Mouse (Mus musculus) cortical plate, adult 2 months (tissue): ENCODE results near the gene Mad1l1. TPM values are rescaled to one million over a fixed set of nuclear protein-coding genes. Genes with fewer than 3 reads are reported as not detected.
A peak's percentile ranks its signal among the peaks of the same experiment; 100 is the strongest.

Source experiments
- H3K27ac ChIP-seq: fragments of 200-500 bp; 2 replicates; pipeline ENCODE4 v1.5.1; 2012; ENCODE audit warnings: low read length, control low read depth, inconsistent platforms; ENCODE audit not compliant: insufficient read depth
- H3K4me1 ChIP-seq: fragments of 200-500 bp; 2 replicates; pipeline ENCODE4 v1.6.1; 2011; ENCODE audit warnings: low read length; ENCODE audit not compliant: control insufficient read depth, insufficient read depth
- H3K4me3 ChIP-seq: fragments of 200-500 bp; 2 replicates; pipeline ENCODE4 v1.5.1; 2011; ENCODE audit warnings: mild to moderate bottlenecking, low read length, control low read depth; ENCODE audit not compliant: insufficient read depth
- CTCF ChIP-seq: fragments of 200-500 bp; IDR thresholded peaks from 2 replicates; pipeline ENCODE4 v1.5.1; 2011; ENCODE audit warnings: mild to moderate bottlenecking, control low read depth, low read length; ENCODE audit not compliant: insufficient read depth; ENCODE audit errors: extremely low read depth
- POLR2A ChIP-seq: fragments of 200-500 bp; IDR thresholded peaks from 2 replicates; pipeline ENCODE4 v1.6.1; 2011; ENCODE audit warnings: mild to moderate bottlenecking, low read length, control low read depth; ENCODE audit not compliant: insufficient read depth; ENCODE audit errors: extremely low read depth
- polyA plus RNA-seq: library from polyadenylated mRNA; depleted of rRNA; stranded (reverse); fragments of >200 nt; gene quantifications from 2 replicates; pipeline ENCODE4 v1.2.3, GENCODE M21; 2012

Gene Mad1l1
- polyA plus RNA-seq, 1 experiment: 17.1 TPM

DNA sequence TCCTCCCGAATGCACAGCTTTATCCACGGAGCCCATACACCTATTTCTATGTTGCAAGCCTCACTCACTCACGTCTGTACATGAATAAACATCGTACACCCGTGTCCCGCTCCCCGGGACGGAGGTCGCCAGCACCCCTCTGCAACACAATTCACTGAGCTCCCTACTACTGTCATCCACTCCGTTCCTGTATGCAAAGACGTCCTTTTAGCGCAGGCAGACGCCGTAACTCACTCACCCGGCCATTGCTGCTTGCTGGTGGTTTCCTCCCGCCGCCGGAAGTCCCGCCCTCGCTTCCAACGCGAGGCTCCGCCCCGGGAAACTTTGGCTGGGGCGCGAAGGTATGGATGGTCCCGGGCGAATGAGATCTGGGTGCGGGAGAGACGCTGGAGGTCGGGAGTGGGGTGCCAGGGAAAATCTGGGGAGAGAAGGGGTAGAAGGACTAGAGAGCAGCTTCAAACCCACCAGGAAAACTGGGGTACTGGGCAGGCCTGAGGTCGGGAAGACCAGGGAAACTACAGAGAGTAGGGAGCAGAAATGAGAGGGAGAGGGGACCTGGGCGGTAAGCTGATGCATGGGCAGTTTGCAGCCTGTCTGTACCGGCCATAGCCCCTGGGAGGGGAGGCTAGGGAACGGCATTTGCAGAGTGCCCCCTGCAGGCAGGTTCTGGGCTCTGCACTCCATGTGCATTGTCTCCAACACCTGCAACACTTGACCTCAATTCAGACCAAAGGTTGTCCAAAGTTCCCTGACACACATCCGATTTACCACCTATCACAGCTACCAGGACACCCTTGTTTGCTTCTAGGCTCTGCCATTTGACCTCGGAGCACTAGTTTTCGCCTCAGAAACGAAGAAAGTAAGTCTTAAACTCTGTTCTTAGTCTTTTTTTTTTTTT, 10.5 kb upstream of the Mad1l1 start, which contains the start of gene Mrm2:
Gene Mrm2 (minus strand): TSS at position 284 of the 898 bp plus-strand sequence.
- Histone ChIP-seq H3K4me1 (peaks cover 4% of the 10 kb centered on the region; the same call in 1 of the 2 replicates), H3K4me3 (peak within 1 kb of the TSS; percentile 85), H3K27ac (peak within 1 kb of the TSS; percentile 20; the same call in 1 of the 2 replicates)
- TF ChIP-seq CTCF (peak; percentile 67), POLR2A (peak; percentile 87)

DNA sequence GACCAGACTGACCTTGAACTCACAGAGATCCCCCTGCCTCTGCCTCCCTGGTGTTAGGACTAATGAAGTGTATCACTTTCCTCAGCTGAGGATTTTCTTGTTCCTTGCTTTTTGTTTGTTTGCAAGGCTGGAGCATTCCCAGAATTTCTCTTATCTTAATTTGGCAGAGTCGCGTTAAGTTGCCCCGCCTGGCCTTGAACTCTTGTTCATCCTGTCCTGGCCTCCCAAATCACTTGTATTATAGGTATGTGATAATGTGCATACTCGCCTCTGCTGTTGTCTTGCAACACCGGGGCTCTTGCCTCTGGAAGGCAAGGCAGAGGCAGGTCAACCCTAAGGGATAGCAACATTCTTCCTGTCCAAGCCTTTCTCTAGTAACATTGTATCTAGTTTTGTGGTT, 2.7 kb upstream of the Mad1l1 start:
- no peak for TF ChIP-seq POLR2A
- no peak for TF ChIP-seq CTCF

DNA sequence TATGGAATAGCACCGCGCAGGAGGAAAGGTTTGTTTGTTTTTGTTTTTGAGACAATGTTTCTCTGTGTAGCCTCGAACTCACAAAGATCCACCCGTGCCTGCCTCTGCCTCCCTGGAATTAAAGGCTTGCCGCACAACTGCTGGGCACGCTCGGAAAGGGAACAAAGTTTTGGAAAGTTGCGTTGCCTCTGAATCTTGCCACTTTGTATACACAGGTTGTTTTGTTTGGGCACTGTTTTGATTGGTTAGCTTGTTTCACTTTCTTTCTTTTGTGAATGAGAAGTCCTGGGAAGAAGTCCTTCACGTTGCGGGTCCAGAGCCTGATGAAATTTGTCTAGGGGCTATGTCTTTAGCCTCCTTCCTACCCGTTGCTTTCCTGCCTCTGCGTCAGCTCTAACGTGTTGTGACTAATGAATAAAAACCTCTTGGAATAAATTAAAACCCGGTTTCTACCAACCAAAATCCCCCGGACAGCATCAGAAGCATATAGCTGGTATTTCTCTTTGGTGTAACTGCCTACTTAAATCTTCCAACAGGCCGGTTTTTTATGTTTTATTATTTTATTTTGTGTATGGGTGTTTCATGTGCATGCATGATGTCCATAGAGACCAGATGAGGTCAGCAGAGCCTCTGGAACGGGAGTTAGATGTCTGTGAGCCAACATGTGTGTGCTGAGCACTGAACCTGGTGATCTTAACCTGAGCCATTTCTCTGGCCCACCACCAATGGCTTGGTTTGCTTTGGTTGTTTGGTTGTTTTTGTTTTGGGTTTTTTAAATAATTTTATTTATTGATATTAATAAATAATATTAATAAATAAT, 614 bp upstream of the Mad1l1 start:
- Histone ChIP-seq H3K4me3 (peak overlapping the region; percentile 80), H3K4me1 (peaks cover 1% of the 10 kb centered on the region; the same call in 1 of the 2 replicates), H3K27ac (no peak overlapping the region)
- TF ChIP-seq CTCF: no peak
- TF ChIP-seq POLR2A: no peak

More for the DNA sequence above, 2.7 kb upstream of the Mad1l1 start:
- Histone ChIP-seq H3K27ac (no peak overlapping the region), H3K4me1 (peaks cover 1% of the 10 kb centered on the region; the same call in 1 of the 2 replicates), H3K4me3 (no peak overlapping the region)

DNA sequence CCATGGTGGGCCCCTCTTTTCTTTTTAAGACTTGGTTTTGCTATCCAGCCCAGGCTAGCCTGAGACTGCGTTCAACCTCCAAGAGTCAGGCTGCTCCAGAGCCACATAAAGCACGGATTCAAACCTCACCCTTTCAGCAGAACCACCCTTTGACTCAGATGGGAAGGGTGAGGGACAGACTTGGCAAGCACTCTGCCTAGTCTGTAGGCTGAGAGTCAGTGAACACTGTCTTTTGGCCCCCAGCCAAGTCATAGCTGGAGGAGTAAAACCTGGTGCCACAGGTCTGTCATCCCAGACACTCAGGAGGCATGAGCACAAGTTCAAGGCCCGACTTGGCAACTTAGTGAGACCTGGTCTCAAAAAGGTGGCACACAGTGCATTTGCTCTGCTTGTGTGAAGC, 4.6 kb downstream of the Mad1l1 start:
- TF ChIP-seq CTCF (no peak), POLR2A (no peak)
- H3K4me3 ChIP-seq: no peak overlapping the region

DNA sequence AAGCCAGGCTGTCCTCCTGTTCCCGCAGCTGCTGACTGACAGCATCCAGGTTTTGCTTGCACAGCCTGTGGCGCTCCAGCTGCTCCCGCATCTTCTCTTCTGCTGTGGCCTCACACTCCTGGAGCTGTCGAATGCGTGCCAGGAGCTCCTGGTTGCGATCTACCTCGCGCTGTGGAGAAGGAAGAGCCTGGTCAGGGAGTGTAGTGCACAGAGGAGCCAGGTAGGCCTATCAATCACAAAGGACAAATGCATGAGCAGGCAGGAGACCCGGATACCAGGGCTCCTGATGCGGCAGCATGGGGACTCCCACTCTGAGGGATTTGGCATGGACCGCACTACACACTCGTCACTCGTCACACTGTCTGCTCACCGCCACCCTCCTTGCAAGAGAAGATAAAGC, 13.8 kb downstream of the Mad1l1 start:
- TF ChIP-seq POLR2A (no peak), CTCF (no peak)
- Histone ChIP-seq H3K4me1 (no peaks in the 10 kb centered on the region), H3K4me3 (no peak overlapping the region), H3K27ac (no peak overlapping the region)

More for the DNA sequence above, 4.6 kb downstream of the Mad1l1 start:
- no peaks in the 10 kb centered on the region for H3K4me1 ChIP-seq
- no peak overlapping the region for H3K27ac ChIP-seq

DNA sequence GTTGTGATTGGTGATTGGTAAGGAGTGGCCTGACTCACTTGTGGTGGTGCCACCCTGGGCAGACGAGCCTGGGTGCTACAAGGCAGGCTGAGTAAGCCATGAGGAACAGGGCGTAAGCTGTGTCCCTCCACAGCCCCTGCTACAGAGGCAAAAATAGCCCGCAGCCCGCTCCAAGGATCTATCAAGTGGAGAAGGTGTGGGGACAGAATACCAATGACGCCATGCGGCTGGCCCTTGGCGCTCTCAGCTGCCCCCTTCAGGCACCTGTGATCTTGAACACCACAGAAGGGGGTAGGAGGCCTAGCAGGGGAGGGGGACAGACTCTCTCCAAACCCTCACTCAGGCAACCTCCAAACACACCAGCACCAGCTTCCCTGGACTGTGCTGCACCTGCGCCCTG, 15.3 kb downstream of the Mad1l1 start:
- Histone ChIP-seq H3K4me1 (no peaks in the 10 kb centered on the region), H3K27ac (no peak overlapping the region), H3K4me3 (no peak overlapping the region)

DNA sequence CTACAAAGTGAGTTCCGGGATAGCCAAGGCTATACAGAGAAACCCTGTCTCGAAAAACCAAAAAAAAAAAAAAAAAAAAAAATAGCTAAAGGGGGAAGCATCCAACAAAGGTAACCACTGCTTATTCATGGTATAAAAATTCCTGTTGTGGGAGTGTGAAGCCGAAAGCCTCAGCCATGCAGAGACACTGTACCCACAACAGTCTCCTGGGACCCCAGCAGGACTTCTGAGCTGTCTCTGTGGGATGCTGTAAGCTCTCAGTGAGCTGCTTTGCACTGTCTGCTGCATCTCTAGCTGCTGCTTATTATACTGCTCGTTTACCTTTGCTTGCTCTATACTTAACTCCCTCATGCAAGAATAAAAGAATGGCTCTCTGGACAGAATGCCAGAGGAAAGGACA, 23.1 kb downstream of the Mad1l1 start:
- H3K27ac ChIP-seq: no peak overlapping the region
- no peaks in the 10 kb centered on the region for H3K4me1 ChIP-seq
- H3K4me3 ChIP-seq: no peak overlapping the region
- no peak for TF ChIP-seq CTCF
- no peak for TF ChIP-seq POLR2A

More for the DNA sequence above, 15.3 kb downstream of the Mad1l1 start:
- TF ChIP-seq CTCF (no peak), POLR2A (no peak)

DNA sequence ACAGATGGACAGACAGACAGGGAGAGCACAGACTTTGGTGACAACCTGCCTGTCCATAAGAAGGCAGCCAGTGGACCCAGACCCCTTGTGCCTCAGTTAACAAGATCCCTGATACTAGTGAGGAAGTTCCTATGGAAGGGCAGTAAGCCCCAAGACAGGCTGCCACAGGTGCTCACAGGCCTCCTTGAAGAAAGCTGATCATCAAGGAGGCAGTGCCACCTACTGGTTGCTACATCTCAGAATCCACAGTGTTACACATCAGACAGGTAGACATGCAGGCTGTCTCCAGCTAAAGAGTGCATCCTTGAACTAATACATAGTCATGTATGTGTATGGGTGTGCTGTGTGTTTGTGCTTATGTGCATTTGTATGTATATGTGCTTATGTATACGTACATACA, 29.2 kb downstream of the Mad1l1 start:
- TF ChIP-seq POLR2A: no peak
- TF ChIP-seq CTCF: peak; percentile 93
- Histone ChIP-seq H3K4me3 (no peak overlapping the region), H3K27ac (no peak overlapping the region)

DNA sequence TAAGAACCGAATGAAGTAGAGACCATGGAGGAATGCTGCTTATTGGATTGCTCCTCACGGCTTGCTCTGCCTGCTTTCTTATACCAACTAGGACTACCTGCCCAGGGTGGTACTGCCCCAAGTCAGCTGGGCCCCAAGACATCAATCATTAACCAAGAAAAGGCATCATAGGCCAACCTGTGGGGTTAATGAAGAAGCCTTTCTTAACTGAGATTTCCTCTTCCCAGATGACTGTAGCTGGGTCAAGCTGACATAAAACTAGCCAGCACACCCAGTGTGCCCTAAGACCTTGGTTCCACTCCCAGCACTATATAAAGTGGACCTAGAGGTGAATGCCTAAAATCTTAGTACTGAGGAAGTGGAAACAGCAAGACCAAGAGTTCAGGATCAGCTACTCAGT, 32.2 kb downstream of the Mad1l1 start:
- no peak for TF ChIP-seq CTCF
- TF ChIP-seq POLR2A: no peak
- H3K4me3 ChIP-seq: no peak overlapping the region
- no peak overlapping the region for H3K27ac ChIP-seq
- H3K4me1 ChIP-seq: peaks cover 1% of the 10 kb centered on the region; the same call in 1 of the 2 replicates

More for the DNA sequence above, 29.2 kb downstream of the Mad1l1 start:
- H3K4me1 ChIP-seq: peaks cover 1% of the 10 kb centered on the region; the same call in 1 of the 2 replicates

DNA sequence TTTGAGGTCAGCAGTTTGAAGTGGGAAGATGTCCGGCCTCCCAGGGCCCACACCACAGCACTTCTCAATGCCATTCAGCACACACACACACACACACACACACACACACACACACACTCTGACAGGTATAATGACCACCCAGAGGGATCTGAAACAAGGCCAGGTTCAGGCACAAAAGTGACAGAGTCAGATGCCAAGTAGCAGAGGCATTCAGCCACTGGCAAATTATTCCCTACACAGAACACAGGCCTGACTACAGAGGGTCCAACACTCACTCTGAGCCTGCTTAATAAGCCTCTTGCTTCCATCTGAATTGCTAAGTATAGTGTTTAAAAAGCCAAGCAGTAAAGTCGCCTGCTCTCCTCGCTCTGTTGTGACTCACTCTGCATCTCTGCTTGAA, 33.1 kb downstream of the Mad1l1 start:
- peaks cover 3% of the 10 kb centered on the region; the same call in 1 of the 2 replicates for H3K4me1 ChIP-seq
- no peak overlapping the region for H3K4me3 ChIP-seq
- no peak overlapping the region for H3K27ac ChIP-seq
- no peak for TF ChIP-seq POLR2A
- TF ChIP-seq CTCF: no peak
